Mouse (Mus musculus) kidney, postnatal 0 days (tissue): ENCODE data around the gene Ccl6. TPM values are rescaled to one million over a fixed set of nuclear protein-coding genes. Genes with fewer than 3 reads are reported as not detected.

Experiments
- ATAC-seq: fragments of 200-750 bp; cut with Nextera tagmentation; replicated peaks from 2 replicates; pipeline ENCODE4 v1.8.0; 2017; ENCODE audit warnings: low read depth, moderate number of reproducible peaks, moderate TSS enrichment, moderate library complexity; ENCODE audit not compliant: low FRiP score
- DNase-seq: peaks from one replicate; pipeline ENCODE4 v3.0.0-alpha.2; 2016; ENCODE audit warnings: low spot score
- H3K27ac ChIP-seq: fragments of 300-500 bp; sonication (generic); 2 replicates; pipeline ENCODE4 v1.5.1; 2014; ENCODE audit warnings: mild to moderate bottlenecking
- H3K27me3 ChIP-seq: fragments of 300-500 bp; sonication (generic); 2 replicates; pipeline ENCODE4 v1.6.1; 2014; ENCODE audit warnings: low read length, mixed read lengths; ENCODE audit not compliant: insufficient read depth
- H3K36me3 ChIP-seq: fragments of 300-500 bp; sonication (generic); 2 replicates; pipeline ENCODE4 v1.6.1; 2014; ENCODE audit warnings: low read length, mixed read lengths; ENCODE audit not compliant: insufficient read depth
- H3K4me1 ChIP-seq: fragments of 300-500 bp; sonication (generic); replicated peaks from 2 replicates; pipeline ENCODE4 v1.6.1; 2014; ENCODE audit warnings: antibody characterized with exemption, low read length, mixed read lengths; ENCODE audit not compliant: insufficient read depth
- H3K4me2 ChIP-seq: fragments of 300-500 bp; sonication (generic); 2 replicates; pipeline ENCODE4 v1.6.1; 2014; ENCODE audit warnings: mild to moderate bottlenecking, low read length, moderate library complexity, mixed read lengths
- H3K4me3 ChIP-seq: fragments of 300-500 bp; sonication (generic); replicated peaks from 2 replicates; pipeline ENCODE4 v1.5.1; 2014; ENCODE audit warnings: low read depth, low read length
- H3K9ac ChIP-seq: fragments of 300-500 bp; sonication (generic); 2 replicates; pipeline ENCODE4 v1.6.1; 2014; ENCODE audit warnings: low read depth, low read length
- H3K9me3 ChIP-seq: fragments of 300-500 bp; sonication (generic); replicated peaks from 2 replicates; pipeline ENCODE4 v1.6.1; 2016; ENCODE audit warnings: low read length, inconsistent platforms, mixed read lengths
- CTCF ChIP-seq: IDR thresholded peaks from 2 replicates; pipeline ENCODE4 v1.5.1; 2016; ENCODE audit warnings: antibody characterized with exemption, low read depth, mild to moderate bottlenecking, moderate library complexity
- WGBS: fragments of 180-500 bp; shearing (Covaris S2); extraction: QIAGEN DNeasy Blood & Tissue Kit; methylation state at CpG from one replicate; pipeline ENCODE4 v1.1.7; 2014; 5-methylcytosine and 5-hydroxymethylcytosine counted together
- polyA plus RNA-seq: library from polyadenylated mRNA; unstranded; fragments of >200 nt; fragmentation: Nextera tagmentation; extraction: Ambion mirVana; gene quantifications from 2 replicates; pipeline ENCODE4 v1.2.1, GENCODE M21; 2015

Gene Ccl6
- polyA plus RNA-seq, 1 experiment from 2014 or later: 12.0 TPM

- 87% methylated on average over 9 of the region's 9 CpGs for WGBS
- H3K4me1 ChIP-seq: no peaks in the 10 kb centered on the region
- no peaks in the 10 kb centered on the region for H3K9me3 ChIP-seq
- H3K27me3 ChIP-seq: no peaks in the 10 kb centered on the region
- DNase-seq (no peak), ATAC-seq (no peak)
- no peak overlapping the region for H3K4me2 ChIP-seq
- H3K36me3 ChIP-seq: no peaks in the 10 kb centered on the region
- H3K9ac ChIP-seq: no peak overlapping the region
- no peak overlapping the region for H3K27ac ChIP-seq
- TF ChIP-seq CTCF: no peak
- no peak overlapping the region for H3K4me3 ChIP-seq
These were observed 24.8 kb downstream of the Ccl6 start for GRCm38 (mm10) chr11:83568061-83568460.

- Histone ChIP-seq H3K4me1 (no peaks in the 10 kb centered on the region), H3K9ac (no peak overlapping the region), H3K4me3 (no peak overlapping the region), H3K36me3 (no peaks in the 10 kb centered on the region), H3K27me3 (no peaks in the 10 kb centered on the region), H3K27ac (no peak overlapping the region), H3K4me2 (no peak overlapping the region), H3K9me3 (no peaks in the 10 kb centered on the region)
- 75% methylated on average over 7 of the region's 7 CpGs for WGBS
- no peak for ATAC-seq
- DNase-seq: no peak
- TF ChIP-seq CTCF: no peak
These were observed 25.6 kb downstream of the Ccl6 start for GRCm38 (mm10) chr11:83567311-83567710.

GRCm38 (mm10) chr11:83566617-83567016, 26.3 kb downstream of the Ccl6 start:
- DNase-seq (no peak), ATAC-seq (no peak)
- H3K4me2 ChIP-seq: no peak overlapping the region
- no peak overlapping the region for H3K27ac ChIP-seq
- no peaks in the 10 kb centered on the region for H3K27me3 ChIP-seq
- no peak overlapping the region for H3K4me3 ChIP-seq
- H3K9me3 ChIP-seq: no peaks in the 10 kb centered on the region
- H3K36me3 ChIP-seq: no peaks in the 10 kb centered on the region
- H3K4me1 ChIP-seq: no peaks in the 10 kb centered on the region
- no peak for TF ChIP-seq CTCF
- no peak overlapping the region for H3K9ac ChIP-seq

- no peak for TF ChIP-seq CTCF
- no peak overlapping the region for H3K4me3 ChIP-seq
- H3K9ac ChIP-seq: no peak overlapping the region
- H3K27ac ChIP-seq: no peak overlapping the region
- 48% methylated on average over 2 of the region's 2 CpGs for WGBS
- H3K4me1 ChIP-seq: no peaks in the 10 kb centered on the region
- ATAC-seq (no peak), DNase-seq (peak; percentile 56)
- H3K27me3 ChIP-seq: no peaks in the 10 kb centered on the region
- H3K9me3 ChIP-seq: no peaks in the 10 kb centered on the region
- H3K36me3 ChIP-seq: no peaks in the 10 kb centered on the region
- no peak overlapping the region for H3K4me2 ChIP-seq
These were observed 29.1 kb downstream of the Ccl6 start for GRCm38 (mm10) chr11:83563754-83564153.

GRCm38 (mm10) chr11:83562311-83562887, 30.5 kb downstream of the Ccl6 start:
- Histone ChIP-seq H3K4me3 (no peak overlapping the region), H3K27ac (no peak overlapping the region), H3K9me3 (no peaks in the 10 kb centered on the region), H3K4me1 (no peaks in the 10 kb centered on the region), H3K9ac (no peak overlapping the region), H3K4me2 (no peak overlapping the region), H3K36me3 (no peaks in the 10 kb centered on the region), H3K27me3 (no peaks in the 10 kb centered on the region)
- 68% methylated on average over 6 of the region's 6 CpGs for WGBS
- ATAC-seq: no peak
- no peak for TF ChIP-seq CTCF
- no peak for DNase-seq

- H3K4me3 ChIP-seq: no peak overlapping the region
- TF ChIP-seq CTCF: no peak
- WGBS: 74% methylated on average over 6 of the region's 6 CpGs
- H3K4me1 ChIP-seq: no peaks in the 10 kb centered on the region
- H3K9me3 ChIP-seq: no peaks in the 10 kb centered on the region
- ATAC-seq (no peak), DNase-seq (no peak)
- H3K27ac ChIP-seq: no peak overlapping the region
- no peak overlapping the region for H3K9ac ChIP-seq
- no peak overlapping the region for H3K4me2 ChIP-seq
- no peaks in the 10 kb centered on the region for H3K27me3 ChIP-seq
- H3K36me3 ChIP-seq: no peaks in the 10 kb centered on the region
These were observed 32.5 kb downstream of the Ccl6 start for GRCm38 (mm10) chr11:83560405-83560804.

- ATAC-seq (no peak), DNase-seq (no peak)
- Histone ChIP-seq H3K27ac (no peak overlapping the region), H3K4me1 (no peaks in the 10 kb centered on the region), H3K36me3 (no peaks in the 10 kb centered on the region), H3K9ac (no peak overlapping the region), H3K9me3 (no peaks in the 10 kb centered on the region), H3K27me3 (no peaks in the 10 kb centered on the region), H3K4me2 (no peak overlapping the region), H3K4me3 (no peak overlapping the region)
- WGBS: 34% methylated on average over 10 of the region's 10 CpGs
- no peak for TF ChIP-seq CTCF
These were observed 35.8 kb downstream of the Ccl6 start for GRCm38 (mm10) chr11:83557074-83557473.
